8 mouse cellular contexts compared by ENCODE assay signal in the genomic region with DNA sequence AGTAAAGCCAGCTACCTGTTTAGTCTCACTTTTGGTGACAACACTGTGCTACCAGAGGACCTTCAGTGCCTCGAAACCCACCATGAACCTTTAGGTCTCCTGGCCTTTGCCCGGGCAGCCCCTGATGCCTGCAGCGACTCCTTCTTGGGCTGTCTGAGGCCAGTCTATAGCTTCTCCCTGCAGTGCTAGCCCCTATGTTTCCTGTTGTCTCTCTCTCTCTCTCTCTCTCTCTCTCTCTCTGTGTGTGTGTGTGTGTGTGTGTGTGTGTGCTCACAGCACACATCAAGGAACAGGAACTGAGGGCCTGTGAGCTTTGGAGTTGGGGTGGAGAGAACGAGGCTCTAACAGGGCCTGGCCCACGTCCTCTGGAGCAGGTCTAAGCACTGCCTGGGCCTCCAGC. TPM values are rescaled to one million over a fixed set of nuclear protein-coding genes. Genes with fewer than 3 reads are reported as not detected.
"Had no signal": no experiment of that assay in that cellular context is flagged by ENCODE, and none has a peak within 500 bp of the region (broad histone marks: within the 10 kb centered on the region; RNA-seq: fewer than 3 reads in every experiment).

No protein-coding gene starts in this region.

- H3K4me2 ChIP-seq: kidney, embryonic 15.5 days; limb, embryonic 12.5 days; liver, embryonic 13.5 days; lung, embryonic 15.5 days; neural tube, embryonic 12.5 days had no signal

- H3K27ac ChIP-seq: kidney, embryonic 15.5 days; limb, embryonic 12.5 days; liver, embryonic 13.5 days; lung, embryonic 15.5 days; neural tube, embryonic 12.5 days; stomach, postnatal 0 days had no signal

- H3K36me3 ChIP-seq: liver, embryonic 13.5 days; neural tube, embryonic 12.5 days had no signal

- H3K4me3 ChIP-seq: kidney, embryonic 15.5 days; limb, embryonic 12.5 days; liver, embryonic 13.5 days; lung, embryonic 15.5 days; myocyte; neural tube, embryonic 12.5 days had no signal

- H3K27me3 ChIP-seq: kidney, embryonic 15.5 days; limb, embryonic 12.5 days; liver, embryonic 13.5 days; lung, embryonic 15.5 days; neural tube, embryonic 12.5 days had no signal

- H3K9ac ChIP-seq: kidney, embryonic 15.5 days; limb, embryonic 12.5 days; liver, embryonic 13.5 days; liver, postnatal 0 days; lung, embryonic 15.5 days; neural tube, embryonic 12.5 days had no signal

- H3K4me1 ChIP-seq: kidney, embryonic 15.5 days; limb, embryonic 12.5 days; lung, embryonic 15.5 days; neural tube, embryonic 12.5 days had no signal

- H3K9me3 ChIP-seq: kidney, embryonic 15.5 days; limb, embryonic 12.5 days; liver, embryonic 13.5 days; lung, embryonic 15.5 days; neural tube, embryonic 12.5 days had no signal

RNA-seq across cellular contexts. Expression of gene Prf1, which starts 39.0 kb away (rescaled TPM):
- polyA plus RNA-seq: kidney, embryonic 15.5 days; limb, embryonic 12.5 days; liver, embryonic 13.5 days; lung, embryonic 15.5 days; neural tube, embryonic 12.5 days; stomach, postnatal 0 days had no signal
